Mouse (Mus musculus): ENCODE measurements around the gene Isoc2a. TPM values are rescaled to one million over a fixed set of nuclear protein-coding genes. Genes with fewer than 3 reads are reported as not detected.

The Isoc2a gene
- polyA plus RNA-seq, 1 experiment from 2014 or later: 1.5 TPM

- Histone ChIP-seq H3K9me3 (ENCODE audit: control insufficient read depth, low read length) (no peaks in the 10 kb centered on the region), H3K27me3 (ENCODE audit: control insufficient read depth, insufficient read depth, low read length) (peaks cover 5% of the 10 kb centered on the region), H3K36me3 (ENCODE audit: control insufficient read depth, insufficient read depth, low read length) (peaks cover 22% of the 10 kb centered on the region), H3K4me2 (ENCODE audit: low read length) (peak overlapping the region; percentile 82), H3K9ac (ENCODE audit: low read length) (peak overlapping the region; percentile 66), H3K4me3 (ENCODE audit: control insufficient read depth in 1 of 2, insufficient read depth in 1 of 2, low read depth in 1 of 2, low read length in 2 of 2) (peak overlapping the region; percentile 21 to 32), H3K4me1 (ENCODE audit: control insufficient read depth in 2 of 2, insufficient read depth in 2 of 2, low read length in 2 of 2) (peaks cover 40 to 54% of the 10 kb centered on the region in 2 experiments), H3K27ac (replicated peaks in 1 of 2; ENCODE audit: control insufficient read depth in 1 of 2, insufficient read depth in 1 of 2, low read depth in 2 of 2, low read length in 2 of 2) (peak overlapping the region; percentile 65 to 75)
- WGBS: 5% methylated on average over 37 of the region's 37 CpGs
- no peak for ATAC-seq (ENCODE audit: insufficient number of reproducible peaks, insufficient read depth, low FRiP score, low read depth)
These were observed 46.8 kb downstream of the Isoc2a start for GRCm38 (mm10) chr7:4923586-4924364.

GRCm38 (mm10) chr7:4924483-4924882 lies 47.5 kb downstream of the Isoc2a start:
- Histone ChIP-seq H3K4me3 (ENCODE audit: control insufficient read depth in 1 of 2, insufficient read depth in 1 of 2, low read depth in 1 of 2, low read length in 2 of 2) (no peak overlapping the region), H3K36me3 (ENCODE audit: control insufficient read depth, insufficient read depth, low read length) (peaks cover 14% of the 10 kb centered on the region), H3K27me3 (ENCODE audit: control insufficient read depth, insufficient read depth, low read length) (peaks cover 5% of the 10 kb centered on the region), H3K9me3 (ENCODE audit: control insufficient read depth, low read length) (no peaks in the 10 kb centered on the region), H3K9ac (ENCODE audit: low read length) (peak overlapping the region; percentile 66; the same call in 1 of the 2 replicates), H3K4me2 (ENCODE audit: low read length) (peak overlapping the region; percentile 82), H3K4me1 (ENCODE audit: control insufficient read depth in 2 of 2, insufficient read depth in 2 of 2, low read length in 2 of 2) (peaks cover 40 to 54% of the 10 kb centered on the region in 2 experiments), H3K27ac (replicated peaks in 1 of 2; ENCODE audit: control insufficient read depth in 1 of 2, insufficient read depth in 1 of 2, low read depth in 2 of 2, low read length in 2 of 2) (peak overlapping the region; percentile 65 to 75)
- 0% methylated on average over 4 of the region's 4 CpGs for WGBS
- no peak for ATAC-seq (ENCODE audit: insufficient number of reproducible peaks, insufficient read depth, low FRiP score, low read depth)

- Histone ChIP-seq H3K4me2 (ENCODE audit: low read length) (no peak overlapping the region), H3K27ac (replicated peaks in 1 of 2; ENCODE audit: control insufficient read depth in 1 of 2, insufficient read depth in 1 of 2, low read depth in 2 of 2, low read length in 2 of 2) (peak overlapping the region; percentile 75 to 87), H3K27me3 (ENCODE audit: control insufficient read depth, insufficient read depth, low read length) (peaks cover 5% of the 10 kb centered on the region), H3K4me1 (ENCODE audit: control insufficient read depth in 2 of 2, insufficient read depth in 2 of 2, low read length in 2 of 2) (peaks cover 40 to 54% of the 10 kb centered on the region in 2 experiments), H3K9ac (ENCODE audit: low read length) (peak overlapping the region; percentile 38; the same call in 1 of the 2 replicates), H3K36me3 (ENCODE audit: control insufficient read depth, insufficient read depth, low read length) (peaks cover 10% of the 10 kb centered on the region), H3K9me3 (ENCODE audit: control insufficient read depth, low read length) (no peaks in the 10 kb centered on the region), H3K4me3 (ENCODE audit: control insufficient read depth in 1 of 2, insufficient read depth in 1 of 2, low read depth in 1 of 2, low read length in 2 of 2) (no peak overlapping the region)
- no peak for ATAC-seq (ENCODE audit: insufficient number of reproducible peaks, insufficient read depth, low FRiP score, low read depth)
- 10% methylated on average over 4 of the region's 4 CpGs for WGBS
These were observed 47.9 kb downstream of the Isoc2a start for GRCm38 (mm10) chr7:4924891-4925301.

GRCm38 (mm10) chr7:4925441-4926381 lies 48.8 kb downstream of the Isoc2a start, which contains the start of gene Ssc5d:
Gene Ssc5d, plus strand, starts transcription at chr7:4925785.
- Histone ChIP-seq H3K4me1 (ENCODE audit: control insufficient read depth in 2 of 2, insufficient read depth in 2 of 2, low read length in 2 of 2) (peaks cover 40 to 53% of the 10 kb centered on the region in 2 experiments), H3K9ac (ENCODE audit: low read length) (peak within 1 kb of the TSS; percentile 66; the same call in 1 of the 2 replicates)
- WGBS: 12% methylated on average over 6 of the region's 6 CpGs

GRCm38 (mm10) chr7:4926849-4927248 lies 49.9 kb downstream of the Isoc2a start:
- Histone ChIP-seq H3K4me2 (ENCODE audit: low read length) (no peak overlapping the region), H3K27ac (replicated peaks in 1 of 2; ENCODE audit: control insufficient read depth in 1 of 2, insufficient read depth in 1 of 2, low read depth in 2 of 2, low read length in 2 of 2) (no peak overlapping the region), H3K36me3 (ENCODE audit: control insufficient read depth, insufficient read depth, low read length) (no peaks in the 10 kb centered on the region), H3K27me3 (ENCODE audit: control insufficient read depth, insufficient read depth, low read length) (peaks cover 5% of the 10 kb centered on the region), H3K9ac (ENCODE audit: low read length) (no peak overlapping the region), H3K4me1 (ENCODE audit: control insufficient read depth in 2 of 2, insufficient read depth in 2 of 2, low read length in 2 of 2) (peaks cover 33 to 42% of the 10 kb centered on the region in 2 experiments), H3K4me3 (ENCODE audit: control insufficient read depth in 1 of 2, insufficient read depth in 1 of 2, low read depth in 1 of 2, low read length in 2 of 2) (no peak overlapping the region), H3K9me3 (ENCODE audit: control insufficient read depth, low read length) (no peaks in the 10 kb centered on the region)
- no peak for ATAC-seq (ENCODE audit: insufficient number of reproducible peaks, insufficient read depth, low FRiP score, low read depth)
- 67% methylated on average over 16 of the region's 16 CpGs for WGBS

More at GRCm38 (mm10) chr7:4925441-4926381, 48.8 kb downstream of the Isoc2a start, which contains the start of gene Ssc5d:
- Histone ChIP-seq H3K27me3 (ENCODE audit: control insufficient read depth, insufficient read depth, low read length) (peaks cover 5% of the 10 kb centered on the region), H3K27ac (replicated peaks in 1 of 2; ENCODE audit: control insufficient read depth in 1 of 2, insufficient read depth in 1 of 2, low read depth in 2 of 2, low read length in 2 of 2) (peak within 1 kb of the TSS; percentile 75 to 87), H3K36me3 (ENCODE audit: control insufficient read depth, insufficient read depth, low read length) (peaks cover 2% of the 10 kb centered on the region), H3K4me3 (ENCODE audit: control insufficient read depth in 1 of 2, insufficient read depth in 1 of 2, low read depth in 1 of 2, low read length in 2 of 2) (no peak within 1 kb of the TSS), H3K9me3 (ENCODE audit: control insufficient read depth, low read length) (no peaks in the 10 kb centered on the region), H3K4me2 (ENCODE audit: low read length) (0 out of 2 replicates have a peak within 1 kb of the TSS, but pooled peaks have one; percentile 1)
- no peak for ATAC-seq (ENCODE audit: insufficient number of reproducible peaks, insufficient read depth, low FRiP score, low read depth)

- H3K4me1 ChIP-seq (ENCODE audit: control insufficient read depth in 2 of 2, insufficient read depth in 2 of 2, low read length in 2 of 2): peaks cover 28 to 36% of the 10 kb centered on the region in 2 experiments
- no peak overlapping the region for H3K4me3 ChIP-seq (ENCODE audit: control insufficient read depth in 1 of 2, insufficient read depth in 1 of 2, low read depth in 1 of 2, low read length in 2 of 2)
- ATAC-seq (ENCODE audit: insufficient number of reproducible peaks, insufficient read depth, low FRiP score, low read depth): no peak
- no peaks in the 10 kb centered on the region for H3K9me3 ChIP-seq (ENCODE audit: control insufficient read depth, low read length)
- WGBS: 63% methylated on average over 8 of the region's 8 CpGs
- H3K4me2 ChIP-seq (ENCODE audit: low read length): no peak overlapping the region
- 0 out of 2 replicates have a peak overlapping the region, but pooled peaks have one; percentile 4 for H3K9ac ChIP-seq (ENCODE audit: low read length)
- H3K27ac ChIP-seq (replicated peaks in 1 of 2; ENCODE audit: control insufficient read depth in 1 of 2, insufficient read depth in 1 of 2, low read depth in 2 of 2, low read length in 2 of 2): no peak overlapping the region
- peaks cover 5% of the 10 kb centered on the region for H3K27me3 ChIP-seq (ENCODE audit: control insufficient read depth, insufficient read depth, low read length)
- H3K36me3 ChIP-seq (ENCODE audit: control insufficient read depth, insufficient read depth, low read length): no peaks in the 10 kb centered on the region
These were observed 50.8 kb downstream of the Isoc2a start for GRCm38 (mm10) chr7:4927711-4928110.

- peaks cover 22 to 29% of the 10 kb centered on the region in 2 experiments for H3K4me1 ChIP-seq (ENCODE audit: control insufficient read depth in 2 of 2, insufficient read depth in 2 of 2, low read length in 2 of 2)
- no peak overlapping the region for H3K9ac ChIP-seq (ENCODE audit: low read length)
- H3K27me3 ChIP-seq (ENCODE audit: control insufficient read depth, insufficient read depth, low read length): peaks cover 5% of the 10 kb centered on the region
- no peak for ATAC-seq (ENCODE audit: insufficient number of reproducible peaks, insufficient read depth, low FRiP score, low read depth)
- H3K4me3 ChIP-seq (ENCODE audit: control insufficient read depth in 1 of 2, insufficient read depth in 1 of 2, low read depth in 1 of 2, low read length in 2 of 2): no peak overlapping the region
- H3K27ac ChIP-seq (replicated peaks in 1 of 2; ENCODE audit: control insufficient read depth in 1 of 2, insufficient read depth in 1 of 2, low read depth in 2 of 2, low read length in 2 of 2): no peak overlapping the region
- no peaks in the 10 kb centered on the region for H3K36me3 ChIP-seq (ENCODE audit: control insufficient read depth, insufficient read depth, low read length)
- H3K9me3 ChIP-seq (ENCODE audit: control insufficient read depth, low read length): no peaks in the 10 kb centered on the region
- WGBS: 77% methylated on average over 17 of the region's 17 CpGs
- H3K4me2 ChIP-seq (ENCODE audit: low read length): no peak overlapping the region
These were observed 51.4 kb downstream of the Isoc2a start for GRCm38 (mm10) chr7:4928323-4928722.
